Mouse (Mus musculus) MEL (cell line): Measurements from ENCODE around the gene Fn1. TPM values are rescaled to one million over a fixed set of nuclear protein-coding genes. Genes with fewer than 3 reads are reported as not detected.

Source experiments
- DNase-seq: peaks from one replicate; pipeline ENCODE4 v3.0.0; 2011; ENCODE audit warnings: low read depth, low spot score
- H3K27ac ChIP-seq: 2 replicates; pipeline ENCODE4 v1.5.1; 2012; ENCODE audit warnings: low read depth, mild to moderate bottlenecking, control low read depth, low read length, moderate library complexity; ENCODE audit not compliant: control insufficient read depth
- H3K27me3 ChIP-seq, 2 experiments: fragments of 150-350 bp in 1 of 2; sonication (generic) in 1 of 2; 2 replicates each; pipeline ENCODE4 v1.6.1; 2012; ENCODE audit warnings: low read length in 2 of 2, mild to moderate bottlenecking in 2 of 2, improper control_type of control experiment in 1 of 2, moderate library complexity in 1 of 2; ENCODE audit not compliant: insufficient read depth in 2 of 2, control insufficient read depth in 1 of 2
- H3K36me3 ChIP-seq, 2 experiments: 2 replicates each; pipeline ENCODE4 v1.6.1; 2012 to 2014; ENCODE audit warnings: low read length in 2 of 2, improper control_type of control experiment in 1 of 2, inconsistent platforms in 1 of 2, mild to moderate bottlenecking in 1 of 2; ENCODE audit not compliant: insufficient read depth in 2 of 2, control insufficient read depth in 1 of 2
- H3K4me1 ChIP-seq, 2 experiments: fragments of 150-350 bp in 1 of 2; sonication (generic) in 1 of 2; 2 replicates each; pipeline ENCODE4 v1.6.1; 2012; ENCODE audit warnings: low read length in 2 of 2, improper control_type of control experiment in 1 of 2, mild to moderate bottlenecking in 1 of 2; ENCODE audit not compliant: insufficient read depth in 2 of 2, control insufficient read depth in 1 of 2
- H3K4me3 ChIP-seq, 2 experiments: fragments of 150-350 bp in 1 of 2; sonication (generic) in 1 of 2; 2 replicates each; pipeline ENCODE4 v1.5.1; 2012; ENCODE audit warnings: low read depth in 2 of 2, low read length in 2 of 2, mild to moderate bottlenecking in 2 of 2, moderate library complexity in 2 of 2, control low read depth in 1 of 2, improper control_type of control experiment in 1 of 2; ENCODE audit not compliant: control insufficient read depth in 1 of 2, insufficient read depth in 1 of 2
- H3K79me2 ChIP-seq: 2 replicates; pipeline ENCODE4 v1.6.1; 2012; ENCODE audit warnings: mild to moderate bottlenecking, low read length, moderate library complexity; ENCODE audit not compliant: control insufficient read depth, poor library complexity, insufficient read depth
- H3K9ac ChIP-seq: 2 replicates; pipeline ENCODE4 v1.6.1; 2012; ENCODE audit warnings: low read depth, mild to moderate bottlenecking, control low read depth, low read length, moderate library complexity; ENCODE audit not compliant: control insufficient read depth, poor library complexity, severe bottlenecking
- H3K9me3 ChIP-seq: fragments of 150-350 bp; sonication (generic); replicated peaks from 2 replicates; pipeline ENCODE4 v1.6.1; 2012; ENCODE audit warnings: mild to moderate bottlenecking, low read length, improper control_type of control experiment, moderate library complexity; ENCODE audit not compliant: insufficient read depth
- CHD1 ChIP-seq: IDR thresholded peaks from 2 replicates; pipeline ENCODE4 v1.6.1; 2012; ENCODE audit warnings: low read depth, mild to moderate bottlenecking, inconsistent platforms, low read length, improper control_type of control experiment
- CHD2 ChIP-seq: IDR thresholded peaks from 2 replicates; pipeline ENCODE4 v1.6.1; 2011; ENCODE audit warnings: low read length, improper control_type of control experiment
- E2F4 ChIP-seq: IDR thresholded peaks from 2 replicates; pipeline ENCODE4 v1.6.1; 2011; ENCODE audit warnings: low read depth, low read length, improper control_type of control experiment, borderline replicate concordance
- GABPA ChIP-seq: IDR thresholded peaks from 2 replicates; pipeline ENCODE4 v1.6.1; 2012; ENCODE audit warnings: low read depth, mild to moderate bottlenecking, inconsistent platforms, low read length, improper control_type of control experiment, moderate library complexity
- GATA1 ChIP-seq: IDR thresholded peaks from 2 replicates; pipeline ENCODE4 v1.6.1; 2011; ENCODE audit warnings: low read depth, low read length, improper control_type of control experiment
- HCFC1 ChIP-seq: IDR thresholded peaks from 2 replicates; pipeline ENCODE4 v1.6.1; 2012; ENCODE audit warnings: low read depth, mild to moderate bottlenecking, inconsistent platforms, low read length, improper control_type of control experiment, moderate library complexity
- JUND ChIP-seq: IDR thresholded peaks from 2 replicates; pipeline ENCODE4 v1.6.1; 2011; ENCODE audit warnings: low read depth, mild to moderate bottlenecking, improper control_type of control experiment, low read length
- MAFK ChIP-seq: IDR thresholded peaks from 2 replicates; pipeline ENCODE4 v1.6.1; 2011; ENCODE audit warnings: low read depth, mild to moderate bottlenecking, low read length, improper control_type of control experiment, borderline replicate concordance
- MAX ChIP-seq: IDR thresholded peaks from 2 replicates; pipeline ENCODE4 v1.6.1; 2011; ENCODE audit warnings: low read length, improper control_type of control experiment
- MYB ChIP-seq: IDR thresholded peaks from 2 replicates; pipeline ENCODE4 v1.6.1; 2011; ENCODE audit warnings: mild to moderate bottlenecking, low read depth, low read length, improper control_type of control experiment
- MYC ChIP-seq: IDR thresholded peaks from 2 replicates; pipeline ENCODE4 v1.6.1; 2011; ENCODE audit warnings: low read depth, mild to moderate bottlenecking, low read length, improper control_type of control experiment, moderate library complexity
- NELFE ChIP-seq: IDR thresholded peaks from 2 replicates; pipeline ENCODE4 v1.6.1; 2011; ENCODE audit warnings: low read depth, low read length, improper control_type of control experiment
- NRF1 ChIP-seq: IDR thresholded peaks from 2 replicates; pipeline ENCODE4 v1.6.1; 2014; ENCODE audit warnings: low read depth, mild to moderate bottlenecking, inconsistent platforms, low read length, improper control_type of control experiment, moderate library complexity; ENCODE audit not compliant: poor library complexity, insufficient read depth, severe bottlenecking
- POLR2A ChIP-seq, 2 experiments: IDR thresholded peaks; 2 replicates each; pipeline ENCODE4 v1.6.1; 2011 to 2012; ENCODE audit warnings: low read length in 2 of 2, mild to moderate bottlenecking in 2 of 2, control low read depth in 1 of 2, improper control_type of control experiment in 1 of 2, low read depth in 1 of 2, moderate library complexity in 1 of 2; ENCODE audit not compliant: control insufficient read depth in 1 of 2, insufficient read depth in 1 of 2, poor library complexity in 1 of 2
- POLR2AphosphoS5 ChIP-seq: IDR thresholded peaks from 2 replicates; pipeline ENCODE4 v1.6.1; 2012; ENCODE audit warnings: low read depth, borderline replicate concordance, mild to moderate bottlenecking, inconsistent platforms, low read length, moderate library complexity, mixed read lengths
- RAD21 ChIP-seq: IDR thresholded peaks from 2 replicates; pipeline ENCODE4 v1.6.1; 2011; ENCODE audit warnings: mild to moderate bottlenecking, low read depth, low read length, improper control_type of control experiment
- RCOR1 ChIP-seq: IDR thresholded peaks from 2 replicates; pipeline ENCODE4 v1.6.1; 2012; ENCODE audit warnings: low read depth, mild to moderate bottlenecking, inconsistent platforms, low read length, improper control_type of control experiment
- SIN3A ChIP-seq: IDR thresholded peaks from 2 replicates; pipeline ENCODE4 v1.6.1; 2012; ENCODE audit warnings: low read length, improper control_type of control experiment, inconsistent platforms
- TBP ChIP-seq: IDR thresholded peaks from 2 replicates; pipeline ENCODE4 v1.8.0; 2011; ENCODE audit warnings: low read depth, low read length, improper control_type of control experiment
- TCF12 ChIP-seq: IDR thresholded peaks from 2 replicates; pipeline ENCODE4 v1.6.1; 2014; ENCODE audit warnings: low read depth, mild to moderate bottlenecking, inconsistent platforms, low read length, improper control_type of control experiment, moderate library complexity
- UBTF ChIP-seq: IDR thresholded peaks from 2 replicates; pipeline ENCODE4 v1.6.1; 2012; ENCODE audit warnings: low read depth, mild to moderate bottlenecking, inconsistent platforms, low read length, improper control_type of control experiment, moderate library complexity, borderline replicate concordance; ENCODE audit not compliant: insufficient read depth
- USF2 ChIP-seq, 2 experiments: IDR thresholded peaks; 2 replicates each; pipeline ENCODE4 v1.6.1; 2011 to 2012; ENCODE audit warnings: improper control_type of control experiment in 2 of 2, low read length in 2 of 2, borderline replicate concordance in 1 of 2, inconsistent platforms in 1 of 2, low read depth in 1 of 2, mild to moderate bottlenecking in 1 of 2; ENCODE audit not compliant: insufficient read depth in 1 of 2
- ZC3H11A ChIP-seq: IDR thresholded peaks from 2 replicates; pipeline ENCODE4 v1.6.1; 2012; ENCODE audit warnings: low read depth, mild to moderate bottlenecking, inconsistent platforms, low read length, improper control_type of control experiment
- polyA plus RNA-seq, 2 experiments: library from polyadenylated mRNA; stranded (reverse) in 1 of 2; unstranded in 1 of 2; fragments of >175 nt in 1 of 2; fragments of >200 nt in 1 of 2; gene quantifications; 2 replicates each; pipeline versions ENCODE4 v1.2.1 to v1.2.4; 2012; ENCODE audit warnings: low replicate concordance in 2 of 2, low read depth in 1 of 2; ENCODE audit not compliant: insufficient read length in 2 of 2, insufficient read depth in 1 of 2, missing spikeins in 1 of 2
- total RNA-seq: library from RNA; depleted of rRNA; stranded (reverse); fragments of 300-350 nt; gene quantifications from 2 replicates; pipeline ENCODE4 v1.2.3, GENCODE M21; 2012

The Fn1 gene
- total and polyA plus RNA-seq, 3 experiments: 0.56 TPM; not detected in 2

- no peak overlapping the region for H3K9ac ChIP-seq
Measured at GRCm38 (mm10) chr1:71645466-71645865, 7.5 kb downstream of the Fn1 start.

GRCm38 (mm10) chr1:71642794-71643193 is 10.2 kb downstream of the Fn1 start:
- DNase-seq: no peak
- no peaks in the 10 kb centered on the region for H3K79me2 ChIP-seq
- H3K4me3 ChIP-seq: no peak overlapping the region
- no peaks in the 10 kb centered on the region for H3K4me1 ChIP-seq
- no peaks in the 10 kb centered on the region for H3K36me3 ChIP-seq
- H3K9me3 ChIP-seq: no peaks in the 10 kb centered on the region
- H3K9ac ChIP-seq: no peak overlapping the region
- H3K27ac ChIP-seq: no peak overlapping the region
- TF ChIP-seq NELFE: no peak
- no peak for TF ChIP-seq UBTF
- no peak for TF ChIP-seq JUND
- no peak for TF ChIP-seq MAFK
- TF ChIP-seq ZC3H11A: no peak
- TF ChIP-seq CHD1: no peak
- no peak for TF ChIP-seq USF2 (IDR thresholded peaks at IDR 0.05; ENCODE audit: borderline replicate concordance in 1 of 2, insufficient read depth in 1 of 2, low read depth in 1 of 2, low read length in 2 of 2)
- TF ChIP-seq SIN3A: no peak
- TF ChIP-seq, all 39 proteins: peak for 0
- no peaks in the 10 kb centered on the region for H3K27me3 ChIP-seq

More at GRCm38 (mm10) chr1:71645466-71645865, 7.5 kb downstream of the Fn1 start:
- no peak for TF ChIP-seq GABPA
- no peak for TF ChIP-seq POLR2A (IDR thresholded peaks at IDR 0.05; ENCODE audit: control insufficient read depth in 1 of 2, insufficient read depth in 1 of 2, low read depth in 1 of 2, low read length in 2 of 2, poor library complexity in 1 of 2)
- no peak for TF ChIP-seq NELFE
- TF ChIP-seq MYC: no peak
- no peak for TF ChIP-seq HCFC1
- no peak for TF ChIP-seq RAD21
- no peak for TF ChIP-seq E2F4
- TF ChIP-seq RCOR1: no peak
- TF ChIP-seq MYB: no peak
- no peak for TF ChIP-seq MAX
- TF ChIP-seq NRF1: no peak
- no peak for TF ChIP-seq GATA1
- no peak for TF ChIP-seq SIN3A
- TF ChIP-seq CHD2: no peak
- no peak for TF ChIP-seq TBP
- TF ChIP-seq POLR2AphosphoS5: no peak
- TF ChIP-seq TCF12: no peak
- TF ChIP-seq, all 39 proteins: peak for 0
- H3K27me3 ChIP-seq: no peaks in the 10 kb centered on the region
- H3K9me3 ChIP-seq: no peaks in the 10 kb centered on the region
- no peak overlapping the region for H3K27ac ChIP-seq
- no peaks in the 10 kb centered on the region for H3K79me2 ChIP-seq
- no peaks in the 10 kb centered on the region for H3K36me3 ChIP-seq
- no peak for DNase-seq
- no peak overlapping the region for H3K4me3 ChIP-seq
- no peaks in the 10 kb centered on the region for H3K4me1 ChIP-seq
